Mouse (Mus musculus): ENCODE results near the gene Amn.

Amn gene

DNA sequence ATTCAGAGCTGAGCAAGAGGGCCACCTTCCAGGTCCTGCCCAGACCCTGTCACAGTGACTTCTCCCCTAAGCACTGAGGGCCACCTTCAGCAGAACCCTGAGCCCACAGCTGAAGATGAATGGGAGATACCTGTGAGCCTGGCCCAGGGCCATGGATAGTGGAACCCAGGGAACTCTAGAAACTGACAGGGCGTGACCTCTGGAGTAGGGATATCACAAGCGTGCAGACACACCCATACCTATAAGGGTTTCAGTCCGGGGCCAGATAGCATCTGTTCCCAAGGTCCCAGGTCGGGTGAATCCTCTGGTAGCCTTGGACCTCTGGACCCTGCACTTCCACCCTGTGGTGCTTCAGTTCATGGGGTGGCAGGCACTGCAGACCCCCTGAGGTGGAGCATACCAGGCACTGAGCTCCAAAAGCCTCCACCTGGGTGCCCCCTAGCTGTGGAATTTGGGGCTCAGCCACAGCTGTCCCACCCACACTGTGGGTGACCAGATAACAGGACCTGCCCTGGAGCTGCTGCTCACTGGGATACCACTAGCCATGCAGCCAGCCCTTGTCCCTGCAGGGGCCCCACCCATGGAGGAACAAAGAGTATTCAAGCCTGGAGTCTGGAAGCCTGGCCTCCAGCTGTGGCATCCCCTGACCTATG lies 3.1 kb upstream of the Amn start:
- no peak for DNase-seq

DNA sequence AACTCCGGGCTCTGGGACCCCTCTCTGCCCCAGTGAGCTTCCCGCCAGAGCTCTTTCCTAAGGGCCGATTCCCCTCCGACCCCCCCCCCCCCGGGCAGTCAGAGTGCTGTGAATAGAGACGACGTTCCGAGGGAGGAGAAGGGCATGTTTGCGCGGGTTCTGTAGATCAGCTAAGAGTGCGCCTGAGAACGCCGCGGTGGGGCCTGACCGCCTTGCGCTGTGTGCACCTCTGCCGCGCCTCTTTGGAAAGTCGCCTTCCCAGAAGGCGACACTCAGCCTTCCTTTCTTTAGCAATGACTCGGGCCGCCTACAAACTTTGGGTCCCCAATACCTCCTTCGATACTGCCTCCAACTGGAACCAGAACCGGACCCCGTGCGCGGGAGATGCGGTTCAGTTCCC lies 511 bp downstream of the Amn start:
- no peak for DNase-seq

DNA sequence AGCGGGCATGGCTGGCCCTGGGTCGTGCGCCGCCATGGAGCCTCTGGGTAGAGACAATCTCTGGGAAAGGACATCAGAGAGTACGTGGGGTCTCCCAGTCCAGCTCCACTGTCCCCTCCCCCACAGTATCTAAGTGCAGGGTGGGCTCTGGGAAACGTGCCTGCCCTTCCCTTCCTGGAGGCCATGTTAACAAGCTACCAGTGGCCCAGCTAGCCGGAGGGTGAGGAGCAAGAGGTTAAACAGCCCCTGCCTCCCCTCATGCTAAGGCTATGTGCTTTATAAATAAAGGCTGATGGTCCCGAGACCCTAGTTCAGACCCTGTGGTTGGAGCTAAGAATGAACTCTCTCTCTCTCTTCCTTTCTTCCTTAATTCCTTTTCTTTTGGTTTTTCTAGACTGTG lies 1.1 kb downstream of the Amn start:
- DNase-seq = no peak

DNA sequence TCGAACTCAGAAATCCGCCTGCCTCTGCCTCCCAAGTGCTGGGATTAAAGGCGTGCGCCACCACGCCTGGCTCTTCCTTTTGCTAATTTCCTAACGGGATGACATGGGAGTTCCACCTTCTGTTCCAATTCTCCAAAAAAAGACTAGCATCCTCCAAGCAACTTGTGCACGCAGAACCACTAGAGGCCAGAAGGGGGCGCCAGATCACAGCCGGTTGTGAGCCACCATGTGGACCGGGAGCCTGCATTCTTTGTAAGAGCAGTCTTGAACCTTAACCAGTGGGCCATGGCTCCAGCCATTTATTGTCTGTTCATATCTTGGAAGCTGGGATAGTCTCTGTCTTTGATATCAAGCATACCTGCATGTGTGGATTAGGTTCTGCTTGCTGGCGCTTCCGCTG lies 1.5 kb downstream of the Amn start:
- DNase-seq = peak; percentile 71 to 72

DNA sequence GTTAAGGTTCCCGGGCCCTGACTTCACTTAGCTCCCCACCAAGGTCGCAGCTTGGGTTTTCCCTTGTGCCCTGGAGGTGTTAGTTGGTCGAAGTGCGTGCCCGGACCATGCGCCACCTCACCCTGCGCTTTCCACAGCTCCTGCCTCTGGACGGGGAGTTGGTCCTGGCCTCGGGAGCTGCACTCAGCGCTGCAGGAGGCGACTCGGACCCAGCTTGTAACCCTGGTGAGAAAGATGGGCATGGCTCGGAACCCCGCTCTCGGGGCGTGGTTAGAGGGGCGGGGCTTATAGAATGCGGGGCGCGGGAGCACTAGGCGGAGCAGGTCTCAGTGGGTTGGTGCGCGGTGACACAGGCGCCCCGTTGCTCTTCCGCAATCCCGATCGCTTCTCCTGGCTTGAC lies 3.1 kb downstream of the Amn start:
- DNase-seq = no peak

DNA sequence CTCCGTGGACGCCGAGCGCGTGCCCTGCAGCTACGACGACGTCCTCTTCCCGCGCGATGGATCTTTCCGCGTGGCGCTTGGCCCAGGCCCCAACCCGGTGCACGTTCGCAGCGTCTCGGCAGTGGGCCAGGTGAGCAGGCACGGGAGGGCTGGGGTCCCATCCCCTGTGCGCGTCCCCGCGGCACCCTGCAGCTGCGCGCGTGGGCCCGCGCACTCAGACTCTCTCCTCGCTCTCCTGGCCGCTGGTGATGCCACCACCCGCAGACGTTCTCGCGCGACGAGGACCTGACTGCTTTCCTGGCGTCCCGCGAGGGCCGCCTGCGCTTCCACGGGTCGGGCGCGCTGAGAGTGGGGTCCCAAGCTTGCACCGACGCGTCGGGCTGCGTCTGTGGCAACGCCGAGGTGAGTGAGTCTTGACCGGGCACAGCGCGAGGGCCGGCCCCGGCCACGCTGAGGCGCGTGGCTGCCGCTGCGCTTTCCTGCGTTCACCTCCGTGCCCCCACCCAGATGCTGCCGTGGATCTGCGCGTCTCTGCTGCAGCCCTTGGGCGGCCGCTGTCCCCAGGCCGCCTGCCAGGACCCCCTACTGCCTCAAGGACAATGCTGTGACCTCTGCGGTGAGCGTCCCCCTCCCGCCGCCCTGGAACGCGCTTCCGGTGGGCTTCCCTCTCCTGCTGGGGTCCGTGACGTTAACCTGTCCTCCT lies 3.7 kb downstream of the Amn start:
- DNase-seq = no peak

DNA sequence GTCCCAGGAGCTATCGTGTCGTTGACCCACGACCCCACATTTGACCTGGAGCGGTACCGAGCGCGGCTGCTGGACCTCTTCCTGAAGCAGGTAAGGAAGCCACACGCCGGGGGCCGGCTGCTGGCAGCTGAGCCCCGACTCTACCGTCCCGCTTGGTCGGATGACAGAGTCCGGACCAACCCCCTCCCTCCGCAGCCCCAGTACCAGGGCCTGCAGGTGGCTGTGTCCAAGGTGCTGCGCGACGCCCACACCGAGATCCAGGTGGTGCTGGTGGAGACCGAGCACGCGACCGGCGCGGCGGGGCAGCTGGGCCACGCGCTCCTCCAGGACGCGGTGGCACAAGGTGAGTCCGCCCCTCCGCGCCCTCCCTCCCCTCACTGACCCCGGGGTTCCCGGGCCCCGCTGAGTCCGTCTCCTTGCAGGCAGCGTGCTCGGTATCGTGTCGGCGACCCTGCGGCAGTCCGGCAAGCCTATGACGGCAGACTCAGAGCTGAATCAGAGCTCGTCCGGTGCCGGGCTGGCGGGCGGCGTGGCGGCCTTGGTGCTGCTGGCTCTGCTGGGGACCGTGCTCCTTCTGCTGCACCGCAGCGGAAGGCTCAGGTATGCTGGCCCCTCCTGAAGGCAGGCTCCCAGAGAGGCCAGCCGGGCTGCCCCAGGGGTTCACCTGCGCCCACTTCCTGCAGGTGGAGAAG lies 4.4 kb downstream of the Amn start:
- DNase-seq = no peak

DNA sequence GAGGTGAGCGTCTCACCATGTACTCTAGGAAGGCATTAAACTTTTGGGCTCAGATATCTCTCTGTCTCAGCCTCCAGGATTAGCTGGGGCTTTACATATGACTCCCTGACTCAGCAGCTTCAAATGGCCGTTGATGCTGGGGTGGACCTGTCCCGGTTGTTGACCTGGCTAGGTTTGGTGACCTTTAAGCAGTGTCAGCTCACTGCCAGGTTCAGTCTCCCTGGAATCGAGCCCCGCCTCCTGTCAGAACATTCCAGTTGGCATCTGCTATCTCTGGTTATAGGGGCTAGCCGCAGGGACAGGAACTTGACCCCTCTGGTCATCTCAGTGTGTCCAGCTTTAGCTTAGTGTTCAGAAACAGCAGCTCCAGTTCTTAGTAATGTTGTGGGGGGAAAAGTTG lies 5.5 kb downstream of the Amn start:
- DNase-seq = no peak

DNA sequence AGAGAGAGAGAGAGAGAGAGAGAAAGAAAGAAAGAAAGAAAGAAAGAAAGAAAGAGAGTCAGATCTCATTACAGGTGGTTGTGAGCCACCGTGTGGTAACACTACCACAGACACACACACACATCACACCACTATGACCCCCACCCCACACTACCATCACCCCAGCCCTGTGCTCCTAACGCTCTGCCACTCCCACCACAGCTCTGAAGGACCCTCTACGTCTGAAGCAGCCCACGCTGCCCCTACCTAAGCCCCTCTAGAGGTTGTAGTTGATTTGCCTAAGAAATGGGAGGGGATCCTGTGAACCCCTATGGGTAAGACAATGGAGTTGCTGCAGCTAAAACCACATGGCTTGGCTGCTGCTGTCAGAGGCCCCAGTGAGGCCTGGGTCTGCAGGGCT lies 12.7 kb downstream of the Amn start:
- no peak for DNase-seq

DNA sequence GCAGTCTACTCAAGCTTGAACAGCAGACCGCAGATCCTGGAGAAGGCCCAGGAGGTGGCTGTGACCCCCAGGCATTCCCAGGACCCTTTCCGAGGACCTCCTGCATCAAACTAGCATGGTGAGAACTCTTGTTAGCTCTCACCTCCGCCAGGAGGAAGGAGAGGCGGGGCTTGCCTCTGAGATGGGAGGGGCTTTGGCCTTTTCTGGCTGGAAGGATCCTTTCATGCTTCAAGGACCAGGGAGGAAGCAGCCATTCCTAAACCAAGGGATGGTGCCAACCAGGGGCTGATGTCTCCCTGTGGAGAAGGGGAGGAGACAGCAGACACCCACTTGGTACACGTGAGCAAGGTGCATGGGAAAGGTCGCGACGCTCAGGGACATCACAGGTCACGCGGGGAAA lies 13.6 kb downstream of the Amn start:
- no peak for DNase-seq

DNA sequence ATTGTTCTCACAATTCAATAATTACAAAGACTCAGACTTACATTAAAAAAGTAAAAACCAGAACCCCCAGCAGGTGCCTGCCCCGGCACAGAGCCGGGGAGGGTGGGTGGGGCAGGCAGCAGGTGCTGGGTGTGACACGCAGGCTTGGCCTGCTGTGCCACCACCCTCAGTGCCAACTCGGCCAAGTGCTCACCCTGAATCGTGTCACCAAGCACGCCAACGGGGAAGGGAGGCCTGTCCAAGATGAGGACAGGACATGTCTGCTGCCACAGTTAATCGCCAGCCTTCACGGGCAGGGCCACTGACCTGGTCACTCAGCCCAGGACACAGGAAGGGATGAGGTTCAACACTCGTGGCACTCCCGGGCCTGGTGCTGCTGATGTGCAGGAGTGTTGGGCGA lies 22.1 kb downstream of the Amn start:
- no peak for DNase-seq

DNA sequence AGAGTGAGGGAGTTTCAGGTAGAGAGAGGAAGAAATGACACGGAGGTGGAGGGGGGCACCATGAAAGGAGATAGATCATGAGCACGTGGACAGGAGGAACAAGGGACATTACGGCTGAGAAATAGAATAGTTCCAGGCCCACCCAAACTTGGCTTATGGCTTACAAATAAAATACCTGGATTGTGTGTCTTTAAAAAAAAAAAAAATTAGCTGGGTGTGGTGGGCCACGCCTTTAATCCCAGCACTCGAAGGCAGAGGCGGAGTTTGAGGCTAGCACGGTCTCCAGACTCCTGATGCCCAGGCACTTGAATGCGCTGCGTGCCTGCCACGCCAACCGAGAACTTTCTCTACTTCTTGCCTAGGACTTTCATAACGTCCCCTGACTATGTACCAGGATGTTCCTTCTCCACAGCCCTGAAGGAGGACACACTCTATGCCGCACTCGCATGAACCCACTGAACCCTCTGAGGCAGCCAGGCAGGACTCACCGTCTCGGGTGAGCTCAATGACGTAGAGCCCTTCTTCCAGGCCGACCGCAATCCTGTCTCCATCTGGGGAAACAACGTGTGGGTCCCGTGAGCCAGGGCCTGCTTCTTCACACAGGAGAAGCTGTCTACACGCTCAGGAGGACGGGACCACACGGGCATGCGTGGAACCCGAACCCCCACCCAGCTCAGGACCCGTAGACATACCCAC lies 30.6 kb downstream of the Amn start:
- DNase-seq = no peak

DNA sequence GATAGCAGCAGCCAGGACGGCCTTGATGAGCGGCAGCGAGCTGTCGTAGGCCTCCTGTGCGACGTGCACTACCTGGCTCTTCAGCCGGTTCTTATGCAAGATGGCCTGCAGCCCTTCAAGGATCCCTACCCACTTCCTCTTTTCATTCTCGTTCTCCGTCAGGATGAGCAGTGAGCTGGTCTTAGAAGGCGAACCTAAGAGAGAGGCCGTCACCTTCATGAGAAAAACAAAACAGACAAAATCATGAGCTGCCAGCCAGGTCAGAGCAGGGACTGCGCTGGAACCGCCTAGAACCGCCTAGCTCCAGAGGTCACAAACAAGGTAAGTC lies 31.1 kb downstream of the Amn start:
- no peak for DNase-seq

DNA sequence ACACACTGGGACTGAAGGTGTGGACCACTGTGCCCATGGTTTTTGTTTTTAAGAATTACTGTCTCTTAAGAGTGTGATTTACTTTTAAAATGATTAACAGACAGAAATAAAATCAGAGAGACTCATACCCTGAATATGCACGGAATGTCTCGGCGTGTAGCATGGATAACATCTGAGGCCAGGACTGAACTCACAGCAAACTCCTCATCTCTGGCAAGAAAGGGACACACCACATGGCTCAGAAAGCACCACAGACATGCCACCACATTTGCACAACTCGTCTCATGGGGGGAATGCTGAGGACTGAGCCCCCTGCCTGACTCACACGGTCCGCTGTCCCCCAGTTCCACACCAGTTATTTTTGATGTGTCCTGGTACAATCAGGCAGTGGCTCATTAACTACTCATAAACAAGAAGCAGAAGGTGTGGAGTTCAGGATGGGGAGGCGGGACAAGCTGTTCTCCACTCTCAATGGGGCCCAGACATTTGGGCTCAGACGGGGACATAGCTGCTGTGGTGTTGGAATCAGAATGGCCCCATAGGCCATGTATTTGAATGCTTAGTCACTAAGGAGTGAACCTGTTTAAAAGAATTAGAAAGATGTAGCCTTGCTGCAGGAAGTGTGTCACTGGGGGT lies 32.9 kb downstream of the Amn start:
- no peak for DNase-seq

DNA sequence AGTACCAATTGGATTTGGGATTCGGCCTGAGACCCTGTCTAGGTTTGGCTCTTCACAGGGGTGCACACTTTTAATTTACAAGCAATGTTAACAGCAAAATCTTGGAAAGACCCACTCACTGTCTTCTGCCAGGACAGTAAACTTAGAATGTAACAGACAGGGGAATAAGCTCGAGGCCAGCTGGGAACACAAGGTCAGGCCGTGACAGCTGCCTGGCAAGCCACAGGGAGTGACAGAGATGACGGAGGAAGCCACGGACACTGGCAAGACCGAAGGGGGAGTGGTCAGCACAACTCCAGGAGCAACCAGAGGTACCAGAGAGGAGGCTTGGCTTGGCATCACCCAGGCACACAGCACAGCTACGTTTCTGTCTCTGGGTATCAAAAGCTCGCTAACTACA lies 35.9 kb downstream of the Amn start:
- no peak for DNase-seq

DNA sequence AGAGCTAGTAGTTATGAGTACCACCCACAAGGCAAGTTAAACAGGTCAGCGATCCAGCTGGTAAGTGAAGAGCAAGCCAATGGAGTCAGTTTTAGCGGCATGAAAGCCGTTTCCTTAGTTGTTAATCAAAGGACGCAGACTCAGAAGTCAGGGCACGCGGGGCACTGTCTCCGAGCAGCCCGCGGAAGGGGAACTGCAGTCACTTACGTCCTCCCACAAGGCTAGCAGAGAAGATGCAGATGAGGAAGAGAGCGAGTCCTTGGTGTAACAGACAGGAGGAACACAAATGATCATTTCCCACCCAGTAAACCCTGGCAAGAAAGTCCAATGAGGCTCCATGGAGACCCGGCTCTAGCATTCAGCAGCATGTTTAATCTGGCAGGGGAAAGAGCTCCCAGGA lies 38.4 kb downstream of the Amn start:
- DNase-seq = no peak

DNA sequence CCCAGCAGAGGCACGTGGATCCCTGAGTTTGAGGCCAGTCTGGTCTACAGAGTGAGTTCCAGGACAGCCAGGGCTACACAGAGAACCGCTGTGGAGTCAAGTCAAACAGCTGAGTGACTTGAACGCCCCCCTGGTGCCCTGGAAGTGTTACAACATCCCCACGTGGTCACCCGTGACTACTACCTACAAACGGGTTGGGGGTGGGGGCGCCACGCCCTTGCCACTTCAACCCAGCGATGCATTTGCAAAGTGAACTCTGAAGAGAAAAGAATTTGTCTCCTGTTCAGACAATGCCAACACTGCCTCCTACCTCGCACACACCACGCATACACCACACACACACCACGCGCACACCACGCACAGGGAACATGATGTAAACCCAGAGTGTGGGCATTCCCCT lies 39.0 kb downstream of the Amn start:
- DNase-seq = no peak

DNA sequence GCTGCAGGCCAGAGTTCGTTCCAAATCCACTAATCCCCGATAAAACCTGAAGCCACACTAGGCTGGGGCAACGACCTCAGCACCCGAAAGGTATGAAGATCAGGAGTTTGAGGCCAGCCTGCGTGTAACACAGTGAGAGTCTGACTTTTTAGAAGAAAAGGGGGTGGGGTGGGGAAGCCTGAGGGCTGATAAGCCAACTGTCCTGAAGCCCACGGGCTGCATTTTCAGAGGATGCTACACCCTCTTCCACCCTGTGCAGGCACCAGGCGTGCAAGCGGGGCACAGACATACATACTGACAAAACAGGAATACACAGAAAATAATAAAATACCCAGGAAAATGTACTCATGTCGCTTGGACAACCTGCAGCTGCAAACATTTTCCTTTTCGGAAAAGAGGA lies 40.9 kb downstream of the Amn start:
- DNase-seq = no peak

DNA sequence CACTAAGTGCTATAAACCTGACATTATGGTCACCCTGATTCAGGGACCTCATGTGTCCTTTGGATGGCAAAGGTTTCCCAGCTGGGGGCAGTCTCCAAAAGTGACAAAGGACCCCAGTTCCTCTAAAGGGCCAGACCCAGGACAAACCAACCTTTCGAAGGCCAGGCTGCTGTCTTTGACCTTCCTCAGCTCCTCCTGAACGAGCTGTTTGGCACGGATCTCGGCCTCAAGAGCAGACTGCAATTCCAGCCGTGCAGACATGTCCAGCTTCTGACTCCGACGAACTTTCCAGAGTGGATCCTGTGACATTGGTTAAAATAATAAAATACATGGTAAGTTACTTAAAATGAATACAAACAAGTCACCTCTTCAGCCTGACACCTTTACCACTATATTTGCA lies 43.4 kb downstream of the Amn start:
- DNase-seq = no peak

DNA sequence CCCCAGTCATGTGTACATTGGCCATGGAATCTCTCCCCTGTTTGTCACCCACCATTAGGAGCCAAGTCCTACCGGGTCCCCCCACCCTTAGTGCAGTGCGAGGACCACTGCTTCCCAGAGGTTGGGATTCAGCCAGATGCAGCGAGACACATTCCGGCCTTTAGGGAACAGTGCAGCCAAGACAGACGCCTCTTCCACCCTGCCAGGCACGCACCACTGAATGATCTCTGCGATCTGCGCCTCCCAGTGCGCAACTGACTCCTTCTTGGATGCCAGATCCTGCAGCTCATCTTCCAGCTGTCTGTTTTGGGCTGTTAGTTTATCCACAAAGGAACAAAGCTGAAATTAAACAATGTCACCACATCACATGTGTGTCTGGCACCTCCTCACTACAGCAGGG lies 46.8 kb downstream of the Amn start:
- DNase-seq = no peak

DNA sequence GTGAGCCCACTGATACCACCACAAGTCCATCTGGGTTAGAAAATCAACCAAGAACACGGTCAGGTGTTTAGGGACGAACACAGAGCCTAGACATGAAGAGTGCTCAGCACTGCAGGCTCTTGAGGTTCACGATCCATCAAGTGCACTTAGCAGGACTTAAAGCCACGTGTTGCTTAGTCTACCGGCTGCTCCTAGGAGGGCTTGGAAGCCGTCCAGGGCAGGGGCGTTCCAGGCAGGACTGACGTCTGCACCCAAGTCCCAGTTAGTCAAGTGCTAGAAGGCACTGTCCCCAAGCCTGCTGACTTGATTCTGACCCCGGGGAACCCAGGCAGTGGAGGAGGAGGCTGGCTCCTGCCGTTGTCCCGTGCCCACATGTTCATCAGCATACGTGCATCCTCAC lies 49.7 kb downstream of the Amn start:
- DNase-seq = peak; percentile 82 to 87

DNA sequence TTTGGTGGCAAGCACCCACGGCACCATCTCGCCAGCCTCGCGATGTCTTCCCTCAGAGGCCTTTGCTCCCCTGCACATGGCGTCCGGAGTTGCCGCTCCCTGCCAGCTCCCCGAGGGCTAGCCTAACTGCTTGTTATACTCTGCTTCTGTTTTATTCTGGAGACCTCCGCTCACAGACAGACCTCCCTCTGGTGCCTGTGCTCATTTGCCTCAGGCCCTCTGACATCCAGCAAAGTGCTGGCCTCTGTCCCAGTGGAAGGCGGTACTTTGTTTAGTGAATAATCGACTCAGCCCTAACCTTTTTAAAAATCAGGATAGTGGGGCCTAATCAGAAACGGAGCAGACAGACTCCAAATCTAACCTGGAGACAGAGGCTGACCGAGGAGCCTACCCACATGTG lies 50.9 kb downstream of the Amn start:
- DNase-seq = no peak

DNA sequence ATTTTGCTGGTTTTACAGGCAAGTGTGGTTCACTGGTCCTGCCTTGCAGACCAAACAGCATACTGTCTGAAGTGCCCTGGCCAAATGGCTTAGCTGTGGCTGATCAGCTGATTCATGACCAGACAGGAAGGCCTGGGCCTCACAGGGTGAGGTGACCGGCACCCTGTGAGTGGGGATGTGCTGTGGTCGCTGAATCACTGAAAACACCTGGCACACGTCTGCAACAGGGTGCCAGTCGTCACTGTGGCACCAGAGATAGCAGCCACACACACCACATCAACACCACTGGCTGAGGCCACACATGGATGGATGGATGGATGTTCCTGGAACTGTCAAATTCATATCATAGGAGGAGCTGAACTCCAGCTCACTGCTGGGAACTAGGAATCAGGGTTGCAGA lies 52.5 kb downstream of the Amn start:
- no peak for DNase-seq

DNA sequence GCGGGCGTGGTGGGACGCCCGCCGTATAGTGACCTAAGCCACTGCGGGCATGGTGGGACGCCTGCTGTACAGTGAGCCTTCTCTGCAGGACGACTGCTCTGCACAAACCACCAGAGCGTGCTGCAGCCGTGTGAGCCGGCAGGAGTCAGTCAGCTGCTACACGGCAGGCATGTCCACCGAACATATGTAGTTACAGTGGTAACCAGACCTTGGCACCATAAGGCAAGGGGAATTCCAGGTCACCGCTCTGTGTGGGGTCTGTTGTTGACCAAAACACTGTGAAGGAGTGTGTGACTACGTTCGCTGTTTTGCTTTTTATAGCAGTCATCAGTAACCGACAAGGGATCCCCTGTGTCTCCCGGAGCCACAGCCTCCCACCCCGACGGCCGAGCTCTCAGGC lies 53.6 kb downstream of the Amn start:
- no peak for DNase-seq

Data from lung, adult 18-20 months (tissue).